Mouse (Mus musculus) common myeloid progenitor, adult 5-6 weeks (primary cell): ENCODE results near the gene Mgea5. TPM values are rescaled to one million over a fixed set of nuclear protein-coding genes. Genes with fewer than 3 reads are reported as not detected.
"Not testable (repeated sequence)": the region's sequence is repeated elsewhere in the genome, so short reads cannot be mapped to it uniquely, and the experiment has no call there.

Source experiments
- ATAC-seq: replicated peaks from 2 replicates; pipeline ENCODE4 v1.8.0; 2016; ENCODE audit warnings: low read depth, mild to moderate bottlenecking, moderate TSS enrichment, inconsistent platforms; ENCODE audit not compliant: poor library complexity, severe bottlenecking
- total RNA-seq: library from RNA; stranded (forward); fragments of 200-1000, 187-1606 nt; gene quantifications from 2 replicates; pipeline ENCODE4 v1.2.3, GENCODE M21; 2017

Mgea5 gene
- 144 and 182 TPM in 2 replicates for total RNA-seq

- peak; percentile 95 for ATAC-seq
Measured at GRCm38 (mm10) chr19:45783181-45783932, at the start of gene Mgea5. Gene Mgea5, minus strand, starts transcription at chr19:45783837.

GRCm38 (mm10) chr19:45830679-45831078 is 47.0 kb upstream of the Mgea5 start:
- no peak for ATAC-seq

- ATAC-seq, result no peak
Measured at GRCm38 (mm10) chr19:45827736-45828135, 44.1 kb upstream of the Mgea5 start.

GRCm38 (mm10) chr19:45827125-45827524 is 43.5 kb upstream of the Mgea5 start:
- ATAC-seq, result no peak

GRCm38 (mm10) chr19:45826146-45826545 is 42.5 kb upstream of the Mgea5 start:
- ATAC-seq, result no peak

- ATAC-seq, result no peak
Measured at GRCm38 (mm10) chr19:45821832-45822231, 38.2 kb upstream of the Mgea5 start.

GRCm38 (mm10) chr19:45817816-45818490 is 34.3 kb upstream of the Mgea5 start:
- no peak for ATAC-seq

- ATAC-seq, result no peak
Measured at GRCm38 (mm10) chr19:45816727-45817126, 33.1 kb upstream of the Mgea5 start.

GRCm38 (mm10) chr19:45815831-45816405 is 32.3 kb upstream of the Mgea5 start, which contains the start of gene Kcnip2:
Gene Kcnip2, minus strand, starts transcription at chr19:45816061.
- ATAC-seq, result no peak

- no peak for ATAC-seq
Measured at GRCm38 (mm10) chr19:45815170-45815569, 31.5 kb upstream of the Mgea5 start.

GRCm38 (mm10) chr19:45813801-45814200 is 30.2 kb upstream of the Mgea5 start:
- ATAC-seq, result no peak

GRCm38 (mm10) chr19:45813263-45813662 is 29.6 kb upstream of the Mgea5 start:
- peak; percentile 46 for ATAC-seq

GRCm38 (mm10) chr19:45812673-45813252 is 29.1 kb upstream of the Mgea5 start:
- ATAC-seq, result no peak

GRCm38 (mm10) chr19:45812115-45812514 is 28.5 kb upstream of the Mgea5 start:
- ATAC-seq, result peak; percentile 79

- ATAC-seq, result no peak
Measured at GRCm38 (mm10) chr19:45811028-45811674, 27.5 kb upstream of the Mgea5 start.

GRCm38 (mm10) chr19:45807732-45808131 is 24.1 kb upstream of the Mgea5 start:
- no peak for ATAC-seq

GRCm38 (mm10) chr19:45805817-45806216 is 22.2 kb upstream of the Mgea5 start:
- ATAC-seq, result not testable (repeated sequence)

GRCm38 (mm10) chr19:45804593-45805368 is 21.1 kb upstream of the Mgea5 start:
- ATAC-seq, result peak; percentile 88

- ATAC-seq, result 0 out of 2 replicates have a peak, but pooled peaks have one; percentile 12
Measured at GRCm38 (mm10) chr19:45803408-45803807, 19.8 kb upstream of the Mgea5 start.
